Mouse (Mus musculus) E14TG2a.4 (cell line): ENCODE data around the gene Chaf1a.

Experiments used
- CTCF ChIP-seq: conservative IDR thresholded peaks from 2 replicates; pipeline ENCODE4 v1.5.1; 2014; ENCODE audit warnings: low read length
- NANOG ChIP-seq: IDR thresholded peaks from 2 replicates; pipeline ENCODE4 v1.6.1; 2014; ENCODE audit warnings: borderline replicate concordance, low read length, mixed read lengths
- POU5F1 ChIP-seq: IDR thresholded peaks from 2 replicates; pipeline ENCODE4 v1.6.1; 2014; ENCODE audit warnings: low read length, borderline replicate concordance

DNA sequence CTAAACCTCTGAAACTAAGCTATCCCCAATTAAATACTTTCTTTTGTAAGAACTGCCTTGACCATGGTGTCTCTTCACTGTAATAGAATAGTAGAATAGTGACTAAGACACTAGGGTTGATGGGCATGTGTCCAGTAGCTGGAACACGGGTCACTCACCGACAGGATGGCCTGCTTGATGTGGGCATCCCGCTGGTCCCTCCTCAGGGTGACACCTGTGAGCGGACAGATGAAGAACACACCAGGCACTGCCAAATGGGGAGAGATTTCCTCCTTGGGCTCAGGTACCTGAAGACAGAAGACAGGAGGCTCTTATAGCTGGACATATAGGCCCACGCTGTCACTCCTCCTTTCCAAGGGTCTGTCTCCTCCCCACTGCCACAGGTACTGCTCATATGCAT, 32.0 kb downstream of the Chaf1a start:
- TF ChIP-seq CTCF (no peak), POU5F1 (no peak), NANOG (no peak)
